Mouse (Mus musculus): ENCODE measurements around the gene Stx5a. TPM values are rescaled to one million over a fixed set of nuclear protein-coding genes. Genes with fewer than 3 reads are reported as not detected.

Stx5a gene
- polyA plus RNA-seq (2012; ENCODE audit: insufficient read depth, low replicate concordance) = 18.8 and 39.1 TPM in 2 replicates

- Histone ChIP-seq H3K4me1 (peaks cover 46% of the 10 kb centered on the region), H3K4me3 (replicated peaks) (peak within 1 kb of the TSS; percentile 99), H3K27me3 (replicated peaks) (no peaks in the 10 kb centered on the region), H3K9me3 (no peaks in the 10 kb centered on the region), H3K36me3 (replicated peaks; ENCODE audit: low read length) (peaks cover 77% of the 10 kb centered on the region)
- TF ChIP-seq GATA1 (IDR thresholded peaks at IDR 0.05; ENCODE audit: borderline replicate concordance, low read length) (no peak), FLI1 (IDR thresholded peaks at IDR 0.05; ENCODE audit: low read length) (no peak)
Measured at GRCm38 (mm10) chr19:8741243-8741869, at the start of gene Stx5a. Gene Stx5a (plus strand): TSS chr19:8741413.

GRCm38 (mm10) chr19:8691871-8692539 lies 49.2 kb upstream of the Stx5a start:
- TF ChIP-seq FLI1 (IDR thresholded peaks at IDR 0.05; ENCODE audit: low read length) = no peak
- TF ChIP-seq GATA1 (IDR thresholded peaks at IDR 0.05; ENCODE audit: borderline replicate concordance, low read length) = no peak
- no peak overlapping the region for H3K4me3 ChIP-seq (replicated peaks)
- H3K4me1 ChIP-seq = peaks cover 23% of the 10 kb centered on the region
- H3K9me3 ChIP-seq = 0 out of 2 replicates have a peak, but pooled peaks cover 2% of the 10 kb centered on the region
- no peaks in the 10 kb centered on the region for H3K36me3 ChIP-seq (replicated peaks; ENCODE audit: low read length)
- H3K27me3 ChIP-seq (replicated peaks) = peaks cover 18% of the 10 kb centered on the region

- no peaks in the 10 kb centered on the region for H3K9me3 ChIP-seq
Measured at GRCm38 (mm10) chr19:8692740-8693139, 48.5 kb upstream of the Stx5a start.

GRCm38 (mm10) chr19:8695330-8695729 lies 45.9 kb upstream of the Stx5a start:
- peaks cover 9% of the 10 kb centered on the region for H3K27me3 ChIP-seq (replicated peaks)
- H3K4me1 ChIP-seq = peaks cover 18% of the 10 kb centered on the region
- no peaks in the 10 kb centered on the region for H3K9me3 ChIP-seq
- no peak for TF ChIP-seq FLI1 (IDR thresholded peaks at IDR 0.05; ENCODE audit: low read length)
- TF ChIP-seq GATA1 (IDR thresholded peaks at IDR 0.05; ENCODE audit: borderline replicate concordance, low read length) = no peak
- H3K4me3 ChIP-seq (replicated peaks) = no peak overlapping the region
- no peaks in the 10 kb centered on the region for H3K36me3 ChIP-seq (replicated peaks; ENCODE audit: low read length)

More at GRCm38 (mm10) chr19:8692740-8693139, 48.5 kb upstream of the Stx5a start:
- H3K27me3 ChIP-seq (replicated peaks) = peaks cover 13% of the 10 kb centered on the region
- H3K4me3 ChIP-seq (replicated peaks) = no peak overlapping the region
- TF ChIP-seq GATA1 (IDR thresholded peaks at IDR 0.05; ENCODE audit: borderline replicate concordance, low read length) (no peak), FLI1 (IDR thresholded peaks at IDR 0.05; ENCODE audit: low read length) (no peak)
- no peaks in the 10 kb centered on the region for H3K36me3 ChIP-seq (replicated peaks; ENCODE audit: low read length)
- H3K4me1 ChIP-seq = peaks cover 23% of the 10 kb centered on the region

- no peaks in the 10 kb centered on the region for H3K9me3 ChIP-seq
- no peaks in the 10 kb centered on the region for H3K36me3 ChIP-seq (replicated peaks; ENCODE audit: low read length)
- TF ChIP-seq FLI1 (IDR thresholded peaks at IDR 0.05; ENCODE audit: low read length) (no peak), GATA1 (IDR thresholded peaks at IDR 0.05; ENCODE audit: borderline replicate concordance, low read length) (no peak)
- no peak overlapping the region for H3K4me3 ChIP-seq (replicated peaks)
- peaks cover 2% of the 10 kb centered on the region for H3K27me3 ChIP-seq (replicated peaks)
- H3K4me1 ChIP-seq = peaks cover 25% of the 10 kb centered on the region
Measured at GRCm38 (mm10) chr19:8699652-8700051, 41.6 kb upstream of the Stx5a start.

GRCm38 (mm10) chr19:8702458-8702857 lies 38.8 kb upstream of the Stx5a start:
- peaks cover 23% of the 10 kb centered on the region for H3K36me3 ChIP-seq (replicated peaks; ENCODE audit: low read length)
- no peaks in the 10 kb centered on the region for H3K27me3 ChIP-seq (replicated peaks)
- H3K4me1 ChIP-seq = peaks cover 27% of the 10 kb centered on the region
- H3K9me3 ChIP-seq = no peaks in the 10 kb centered on the region
- no peak for TF ChIP-seq FLI1 (IDR thresholded peaks at IDR 0.05; ENCODE audit: low read length)
- TF ChIP-seq GATA1 (IDR thresholded peaks at IDR 0.05; ENCODE audit: borderline replicate concordance, low read length) = no peak
- no peak overlapping the region for H3K4me3 ChIP-seq (replicated peaks)

- peaks cover 37% of the 10 kb centered on the region for H3K4me1 ChIP-seq
- no peaks in the 10 kb centered on the region for H3K9me3 ChIP-seq
- TF ChIP-seq GATA1 (IDR thresholded peaks at IDR 0.05; ENCODE audit: borderline replicate concordance, low read length) (no peak), FLI1 (IDR thresholded peaks at IDR 0.05; ENCODE audit: low read length) (no peak)
- peaks cover 34% of the 10 kb centered on the region for H3K36me3 ChIP-seq (replicated peaks; ENCODE audit: low read length)
- H3K27me3 ChIP-seq (replicated peaks) = no peaks in the 10 kb centered on the region
- no peak overlapping the region for H3K4me3 ChIP-seq (replicated peaks)
Measured at GRCm38 (mm10) chr19:8703571-8703970, 37.6 kb upstream of the Stx5a start.

- Histone ChIP-seq H3K36me3 (replicated peaks; ENCODE audit: low read length) (peaks cover 50% of the 10 kb centered on the region), H3K9me3 (no peaks in the 10 kb centered on the region), H3K4me3 (replicated peaks) (no peak overlapping the region), H3K27me3 (replicated peaks) (no peaks in the 10 kb centered on the region), H3K4me1 (peaks cover 53% of the 10 kb centered on the region)
- TF ChIP-seq FLI1 (IDR thresholded peaks at IDR 0.05; ENCODE audit: low read length) (no peak), GATA1 (IDR thresholded peaks at IDR 0.05; ENCODE audit: borderline replicate concordance, low read length) (no peak)
Measured at GRCm38 (mm10) chr19:8705026-8705708, 36.0 kb upstream of the Stx5a start.

GRCm38 (mm10) chr19:8706132-8706667 lies 35.0 kb upstream of the Stx5a start:
- Histone ChIP-seq H3K9me3 (no peaks in the 10 kb centered on the region), H3K36me3 (replicated peaks; ENCODE audit: low read length) (peaks cover 61% of the 10 kb centered on the region), H3K4me3 (replicated peaks) (no peak overlapping the region), H3K27me3 (replicated peaks) (no peaks in the 10 kb centered on the region), H3K4me1 (peaks cover 63% of the 10 kb centered on the region)
- TF ChIP-seq FLI1 (IDR thresholded peaks at IDR 0.05; ENCODE audit: low read length) (no peak), GATA1 (IDR thresholded peaks at IDR 0.05; ENCODE audit: borderline replicate concordance, low read length) (no peak)
